Mouse (Mus musculus) thymus, adult 2 months (tissue): ENCODE results near the gene Neu4. TPM values are rescaled to one million over a fixed set of nuclear protein-coding genes. Genes with fewer than 3 reads are reported as not detected.
"Not testable (repeated sequence)": the region's sequence is repeated elsewhere in the genome, so short reads cannot be mapped to it uniquely, and the experiment has no call there.

Source experiments
- DNase-seq: peaks from one replicate; pipeline ENCODE4 v3.0.0; 2021
- H3K27ac ChIP-seq: fragments of 200-500 bp; 2 replicates; pipeline ENCODE4 v1.5.1; 2012; ENCODE audit warnings: low read length, control low read depth; ENCODE audit not compliant: control insufficient read depth, insufficient read depth
- H3K27me3 ChIP-seq: fragments of 200-500 bp; 2 replicates; pipeline ENCODE4 v1.6.1; 2012; ENCODE audit warnings: mild to moderate bottlenecking, low read length, moderate library complexity, mixed read lengths; ENCODE audit not compliant: control insufficient read depth, insufficient read depth
- H3K36me3 ChIP-seq: fragments of 200-500 bp; 2 replicates; pipeline ENCODE4 v1.6.1; 2012; ENCODE audit warnings: mild to moderate bottlenecking, low read length, moderate library complexity; ENCODE audit not compliant: control insufficient read depth, insufficient read depth
- H3K4me1 ChIP-seq: fragments of 200-500 bp; replicated peaks from 2 replicates; pipeline ENCODE4 v1.6.1; 2012; ENCODE audit warnings: low read length; ENCODE audit not compliant: control insufficient read depth, insufficient read depth
- H3K4me3 ChIP-seq: fragments of 200-500 bp; 2 replicates; pipeline ENCODE4 v1.5.1; 2012; ENCODE audit warnings: mild to moderate bottlenecking, low read length, control low read depth, moderate library complexity; ENCODE audit not compliant: control insufficient read depth, insufficient read depth
- CTCF ChIP-seq: fragments of 200-500 bp; IDR thresholded peaks from 2 replicates; pipeline ENCODE4 v1.5.1; 2012; ENCODE audit warnings: mild to moderate bottlenecking, control low read depth, low read length, moderate library complexity, borderline replicate concordance; ENCODE audit not compliant: control insufficient read depth, poor library complexity, insufficient read depth; ENCODE audit errors: extremely low read depth
- POLR2A ChIP-seq: fragments of 200-500 bp; IDR thresholded peaks from 2 replicates; pipeline ENCODE4 v1.6.1; 2012; ENCODE audit warnings: mild to moderate bottlenecking, low read length, control low read depth, moderate library complexity; ENCODE audit not compliant: control insufficient read depth, poor library complexity, insufficient read depth; ENCODE audit errors: extremely low read depth
- WGBS: fragments of 180-500 bp; shearing (Covaris S2); methylation state at CpG from one replicate; pipeline ENCODE4 v1.1.7; 2018; 5-methylcytosine and 5-hydroxymethylcytosine counted together
- polyA plus RNA-seq: library from polyadenylated mRNA; depleted of rRNA; stranded (reverse); fragments of >200 nt; gene quantifications from 2 replicates; pipeline ENCODE4 v1.2.3, GENCODE M21; 2012

Neu4 gene
- polyA plus RNA-seq, 1 experiment: not detected

- no peak for TF ChIP-seq POLR2A
- no peak for TF ChIP-seq CTCF
Measured at GRCm38 (mm10) chr1:94001023-94001422, 19.2 kb upstream of the Neu4 start.

GRCm38 (mm10) chr1:94005954-94006506 is 14.2 kb upstream of the Neu4 start:
- not testable (repeated sequence) for H3K4me1 ChIP-seq, H3K27ac ChIP-seq, H3K4me3 ChIP-seq, H3K27me3 ChIP-seq, H3K36me3 ChIP-seq, DNase-seq
- 70% methylated on average over 2 of the region's 2 CpGs for WGBS

More at GRCm38 (mm10) chr1:94001023-94001422, 19.2 kb upstream of the Neu4 start:
- Histone ChIP-seq H3K27ac (no peak overlapping the region), H3K27me3 (no peaks in the 10 kb centered on the region), H3K4me1 (no peaks in the 10 kb centered on the region), H3K4me3 (no peak overlapping the region), H3K36me3 (no peaks in the 10 kb centered on the region)
- WGBS: 92% methylated on average over 2 of the region's 2 CpGs
- no peak for DNase-seq

GRCm38 (mm10) chr1:94008826-94009225 is 11.4 kb upstream of the Neu4 start:
- not testable (repeated sequence) for H3K27me3 ChIP-seq, H3K36me3 ChIP-seq, H3K27ac ChIP-seq, DNase-seq, H3K4me3 ChIP-seq, H3K4me1 ChIP-seq
- 97% methylated on average over 16 of the region's 19 CpGs for WGBS

DNA sequence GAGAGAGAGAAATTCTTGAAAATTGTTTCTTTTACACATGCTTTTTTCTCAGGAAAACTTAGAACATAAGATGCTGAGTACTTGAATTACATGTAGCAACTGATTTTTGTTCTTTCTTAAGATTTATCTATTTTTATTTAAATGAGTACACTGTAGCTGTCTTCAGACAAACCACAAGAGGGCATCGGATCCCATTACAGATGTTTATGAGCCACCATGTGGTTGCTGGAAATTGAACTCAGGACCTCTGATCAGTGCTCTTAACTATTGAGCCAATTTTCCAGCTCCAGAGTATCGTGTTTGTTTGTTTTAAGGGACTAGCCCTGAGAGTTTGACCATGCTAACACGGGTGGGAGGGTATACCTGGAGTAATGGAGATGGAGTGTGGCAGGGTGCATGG is 8.6 kb upstream of the Neu4 start:
- Histone ChIP-seq H3K4me1 (no peaks in the 10 kb centered on the region), H3K27me3 (no peaks in the 10 kb centered on the region), H3K4me3 (no peak overlapping the region), H3K27ac (no peak overlapping the region), H3K36me3 (no peaks in the 10 kb centered on the region)
- no peak for TF ChIP-seq CTCF
- no peak for TF ChIP-seq POLR2A
- WGBS: 59% methylated on average over 3 of the region's 3 CpGs
- DNase-seq: no peak

GRCm38 (mm10) chr1:94027506-94028108 is 7.4 kb downstream of the Neu4 start:
- Histone ChIP-seq H3K27ac (no peak overlapping the region), H3K4me1 (peaks cover 3% of the 10 kb centered on the region), H3K36me3 (no peaks in the 10 kb centered on the region), H3K4me3 (no peak overlapping the region), H3K27me3 (no peaks in the 10 kb centered on the region)
- 95% methylated on average over 12 of the region's 12 CpGs for WGBS
- TF ChIP-seq POLR2A: no peak
- no peak for DNase-seq

DNA sequence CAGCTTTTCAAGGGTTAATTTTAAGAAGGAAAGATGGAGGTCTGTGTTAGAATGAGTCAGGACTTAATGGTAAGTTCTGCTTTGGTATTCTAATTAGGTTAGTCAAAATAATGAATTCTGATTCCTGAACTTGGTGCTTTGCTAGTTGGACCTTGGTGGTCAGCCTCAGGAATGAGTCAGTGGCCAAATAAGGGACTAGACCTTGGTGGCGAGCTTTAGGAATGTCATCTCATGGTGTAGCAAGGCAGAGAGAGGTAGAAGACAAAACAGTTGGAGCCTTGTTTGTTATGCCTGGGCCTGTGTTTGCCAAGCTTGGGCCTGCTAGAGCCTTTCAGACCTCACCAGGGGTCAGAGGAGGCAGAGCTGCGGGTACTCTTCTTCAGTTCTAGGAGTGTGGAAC is 8.5 kb downstream of the Neu4 start:
- DNase-seq: no peak
- TF ChIP-seq POLR2A: no peak
- no peak for TF ChIP-seq CTCF
- peaks cover 11% of the 10 kb centered on the region for H3K4me1 ChIP-seq
- no peak overlapping the region for H3K4me3 ChIP-seq
- no peaks in the 10 kb centered on the region for H3K36me3 ChIP-seq
- no peaks in the 10 kb centered on the region for H3K27me3 ChIP-seq
- no peak overlapping the region for H3K27ac ChIP-seq
- WGBS: 99% methylated on average over 2 of the region's 2 CpGs

DNA sequence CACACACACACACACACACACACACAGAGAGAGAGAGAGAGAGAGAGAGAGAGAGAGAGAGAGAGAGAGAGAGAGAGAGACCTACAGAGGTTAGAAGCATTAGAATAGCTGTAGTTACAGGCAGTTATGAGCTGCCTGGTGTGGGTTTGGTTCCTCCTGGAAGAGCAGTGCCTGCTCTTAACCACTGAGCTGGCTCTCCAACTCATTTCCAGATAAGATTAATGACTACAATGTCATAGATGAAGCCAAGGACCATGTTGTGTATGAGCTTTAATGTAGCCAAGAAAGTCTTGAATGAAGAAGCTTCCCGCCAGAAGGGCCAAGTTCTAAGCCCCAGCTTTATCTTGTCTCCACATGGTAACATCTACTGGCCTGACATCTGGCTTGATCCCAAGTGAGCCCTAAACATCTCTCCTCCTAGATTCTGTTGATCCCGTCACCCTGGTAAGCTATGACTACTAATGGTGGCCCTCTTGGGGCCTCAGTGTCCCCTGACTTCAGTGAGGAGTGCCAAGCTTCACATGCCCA is 12.9 kb downstream of the Neu4 start:
- Histone ChIP-seq H3K36me3 (no peaks in the 10 kb centered on the region), H3K4me1 (peaks cover 29% of the 10 kb centered on the region), H3K27me3 (no peaks in the 10 kb centered on the region), H3K4me3 (no peak overlapping the region), H3K27ac (no peak overlapping the region)
- DNase-seq: no peak
- 92% methylated on average over 2 of the region's 2 CpGs for WGBS
- no peak for TF ChIP-seq POLR2A
- TF ChIP-seq CTCF: no peak
